Mouse (Mus musculus) liver, embryonic 14.5 days (tissue): ENCODE results near the gene Npas3.

Source experiments
- CTCF ChIP-seq: IDR thresholded peaks from 2 replicates; pipeline ENCODE4 v1.5.1; 2016; ENCODE audit warnings: antibody characterized with exemption, low read depth, control low read depth
- EP300 ChIP-seq: IDR thresholded peaks from 2 replicates; pipeline ENCODE4 v1.6.1; 2016; ENCODE audit warnings: antibody characterized with exemption, low read depth

GRCm38 (mm10) chr12:53794718-53795400 is 546.4 kb downstream of the Npas3 start:
- TF ChIP-seq EP300 (peak; percentile 33; the same call in 1 of the 2 replicates), CTCF (no peak)
